ENCODE assay signal across 21 mouse cellular contexts in the genomic region with DNA sequence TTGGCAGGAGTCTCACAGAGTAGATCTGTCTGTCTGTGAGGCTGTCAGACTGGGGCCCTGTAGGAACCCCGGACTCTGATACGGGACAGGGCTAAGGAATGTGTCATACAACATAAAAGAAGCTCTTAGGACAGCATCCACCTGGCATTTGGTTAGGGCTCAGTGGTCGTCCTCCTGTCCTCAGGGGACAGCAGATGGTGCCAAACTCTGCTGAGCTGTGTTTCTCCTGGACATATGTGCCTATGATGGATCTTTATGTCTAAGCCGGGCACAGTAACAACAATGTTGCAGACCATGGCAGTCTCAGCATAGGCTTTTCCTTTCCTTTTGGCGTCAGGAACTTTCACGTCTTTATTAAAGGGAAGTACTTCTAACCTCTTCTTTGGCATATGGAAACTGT.
DNase-seq lines count a peak whose midpoint lies in the region; ATAC-seq and TF ChIP-seq lines count a peak whose summit lies in the region.
"Had no signal": no experiment of that assay in that cellular context is flagged by ENCODE, and none has a peak within 500 bp of the region (broad histone marks: within the 10 kb centered on the region; RNA-seq: fewer than 3 reads in every experiment).

No protein-coding gene starts in this region.

- no peak overlapping the region for H3K27ac ChIP-seq in cerebellum, adult 2 months (ENCODE audit: insufficient read depth, low read length)
- H3K27ac ChIP-seq in heart, embryonic 10.5 days = peak overlapping the region; percentile 67
- H3K27ac ChIP-seq in intestine, embryonic 16.5 days (ENCODE audit: low read length) = peak overlapping the region; percentile 57; the same call in 1 of the 2 replicates
- no peak overlapping the region for H3K27ac ChIP-seq in intestine, embryonic 15.5 days
- peak overlapping the region; percentile 25; the same call in 1 of the 2 replicates for H3K27ac ChIP-seq in stomach, embryonic 16.5 days (ENCODE audit: low read length)
- H3K27ac ChIP-seq: forebrain, embryonic 15.5 days; hindbrain, postnatal 0 days; liver, embryonic 13.5 days; midbrain, embryonic 13.5 days had no signal

- WGBS in cerebellum, adult 2 months = 18% methylated on average over 6 of the region's 6 CpGs
- WGBS in heart, embryonic 10.5 days = 65% methylated on average over 6 of the region's 6 CpGs
- 60% methylated on average over 6 of the region's 6 CpGs for WGBS in intestine, embryonic 16.5 days
- 50% methylated on average over 6 of the region's 6 CpGs for WGBS in intestine, embryonic 15.5 days
- whole genome bisulfite sequencing in stomach, embryonic 16.5 days = 57% methylated on average over 6 of the region's 6 CpGs

- no peak overlapping the region for H3K4me2 ChIP-seq in intestine, embryonic 16.5 days (ENCODE audit: low read depth, low read length)
- no peak overlapping the region for H3K4me2 ChIP-seq in intestine, embryonic 15.5 days (replicated peaks)
- no peak overlapping the region for H3K4me2 ChIP-seq in stomach, embryonic 16.5 days (ENCODE audit: low read depth, low read length)
- H3K4me2 ChIP-seq: forebrain, embryonic 15.5 days; heart, embryonic 11.5 days; liver, embryonic 13.5 days; lung, embryonic 14.5 days; midbrain, embryonic 13.5 days had no signal

- TF ChIP-seq CTCF in cerebellum, adult 2 months (IDR thresholded peaks at IDR 0.05; ENCODE audit: borderline replicate concordance, insufficient read depth, low read depth, low read length) = no peak

- no peak overlapping the region for H3K9ac ChIP-seq in intestine, embryonic 16.5 days (ENCODE audit: low read depth, low read length)
- H3K9ac ChIP-seq in intestine, embryonic 15.5 days = no peak overlapping the region
- H3K9ac ChIP-seq in stomach, embryonic 16.5 days (ENCODE audit: low read length) = no peak overlapping the region
- H3K9ac ChIP-seq: forebrain, embryonic 15.5 days; liver, embryonic 13.5 days; lung, embryonic 14.5 days; midbrain, embryonic 13.5 days had no signal

- TF ChIP-seq POLR2A in cerebellum, adult 2 months (IDR thresholded peaks at IDR 0.05; ENCODE audit: borderline replicate concordance, insufficient read depth, low read length) = no peak

- H3K36me3 ChIP-seq in heart, embryonic 10.5 days = peaks cover 11% of the 10 kb centered on the region
- no peaks in the 10 kb centered on the region; the same call in none of the 2 replicates for H3K36me3 ChIP-seq in intestine, embryonic 16.5 days (ENCODE audit: control insufficient read depth, insufficient read depth, low read length)
- no peaks in the 10 kb centered on the region for H3K36me3 ChIP-seq in intestine, embryonic 15.5 days
- no peaks in the 10 kb centered on the region; the same call in 1 of the 2 replicates for H3K36me3 ChIP-seq in stomach, embryonic 16.5 days (ENCODE audit: control insufficient read depth, insufficient read depth, low read length)
- H3K36me3 ChIP-seq: forebrain, embryonic 15.5 days; liver, embryonic 13.5 days; midbrain, embryonic 13.5 days had no signal

- no peaks in the 10 kb centered on the region for H3K9me3 ChIP-seq in heart, embryonic 10.5 days
- no peaks in the 10 kb centered on the region for H3K9me3 ChIP-seq in intestine, embryonic 16.5 days (ENCODE audit: control insufficient read depth, low read length)
- no peaks in the 10 kb centered on the region for H3K9me3 ChIP-seq in intestine, embryonic 15.5 days
- H3K9me3 ChIP-seq in stomach, embryonic 16.5 days (replicated peaks; ENCODE audit: control insufficient read depth, low read length) = no peaks in the 10 kb centered on the region
- H3K9me3 ChIP-seq: forebrain, embryonic 15.5 days; liver, embryonic 13.5 days; megakaryocyte, embryonic 14.5 days; midbrain, embryonic 13.5 days had no signal

- no peak for ATAC-seq in intestine, embryonic 16.5 days
- no peak for ATAC-seq in intestine, embryonic 15.5 days
- no peak for ATAC-seq in stomach, embryonic 16.5 days (ENCODE audit: insufficient read depth, low FRiP score)
- ATAC-seq: forebrain, embryonic 15.5 days; hindbrain, postnatal 0 days; midbrain, embryonic 13.5 days had no signal

- H3K4me1 ChIP-seq in cerebellum, adult 2 months (ENCODE audit: control insufficient read depth, insufficient read depth, low read length) = peaks cover 21% of the 10 kb centered on the region
- H3K4me1 ChIP-seq in heart, embryonic 10.5 days = peaks cover 91% of the 10 kb centered on the region
- H3K4me1 ChIP-seq in intestine, embryonic 16.5 days (ENCODE audit: control insufficient read depth, insufficient read depth, low read length) = peaks cover 34% of the 10 kb centered on the region
- H3K4me1 ChIP-seq in intestine, embryonic 15.5 days (replicated peaks) = peaks cover 41% of the 10 kb centered on the region
- peaks cover 34% of the 10 kb centered on the region for H3K4me1 ChIP-seq in stomach, embryonic 16.5 days (ENCODE audit: control insufficient read depth, insufficient read depth, low read length)

- intact Hi-C loops in heart, postnatal 10 days (cut with DNase I) = no loop called here

- peak; percentile 13 to 41 for DNase-seq in cerebellum, adult 2 months
- DNase-seq in cerebellum, adult 18-20 months = no peak
- DNase-seq in heart, embryonic 10.5 days (ENCODE audit: low spot score) = no peak
- no peak for DNase-seq in heart, postnatal 10 days
- no peak for DNase-seq in spleen, postnatal 10 days (ENCODE audit: low spot score in 2 of 2)
- DNase-seq: adrenal gland, postnatal 36 days; gastrocnemius, postnatal 14 days; kidney, adult 18-20 months; kidney, postnatal 4 days; liver, embryonic 13.5 days; lung, embryonic 14.5 days; lung, postnatal 36 days; thymus, postnatal 25 days had no signal

- H3K27me3 ChIP-seq in cerebellum, adult 2 months (ENCODE audit: control insufficient read depth, insufficient read depth, low read length) = no peaks in the 10 kb centered on the region
- H3K27me3 ChIP-seq in heart, embryonic 10.5 days (ENCODE audit: insufficient read depth, poor library complexity, severe bottlenecking) = no peaks in the 10 kb centered on the region
- H3K27me3 ChIP-seq in intestine, embryonic 16.5 days (replicated peaks; ENCODE audit: control insufficient read depth, insufficient read depth, low read length) = no peaks in the 10 kb centered on the region
- no peaks in the 10 kb centered on the region for H3K27me3 ChIP-seq in intestine, embryonic 15.5 days (replicated peaks)
- no peaks in the 10 kb centered on the region for H3K27me3 ChIP-seq in stomach, embryonic 16.5 days (ENCODE audit: control insufficient read depth, insufficient read depth, low read length)
- H3K27me3 ChIP-seq: forebrain, embryonic 15.5 days; liver, embryonic 13.5 days; megakaryocyte, embryonic 14.5 days; midbrain, embryonic 13.5 days had no signal

- H3K4me3 ChIP-seq in cerebellum, adult 2 months (replicated peaks; ENCODE audit: insufficient read depth, low read depth, low read length) = no peak overlapping the region
- no peak overlapping the region for H3K4me3 ChIP-seq in heart, embryonic 10.5 days
- no peak overlapping the region for H3K4me3 ChIP-seq in intestine, embryonic 16.5 days (ENCODE audit: low read length)
- H3K4me3 ChIP-seq in intestine, embryonic 15.5 days (replicated peaks) = no peak overlapping the region
- no peak overlapping the region for H3K4me3 ChIP-seq in stomach, embryonic 16.5 days (replicated peaks; ENCODE audit: low read length)
- H3K4me3 ChIP-seq: forebrain, embryonic 15.5 days; liver, embryonic 13.5 days; megakaryocyte, embryonic 14.5 days; midbrain, embryonic 13.5 days had no signal

Comparison
In these comparisons a context has a peak if more than half of its experiments do, and no peak if none do; other contexts are left out.
1. DNase-seq: peak in cerebellum, adult 2 months (2 of 2); none in cerebellum, adult 18-20 months (0 of 2), heart, embryonic 10.5 days (single experiment), heart, postnatal 10 days (0 of 2) and spleen, postnatal 10 days (0 of 2).
2. H3K27ac ChIP-seq: peak in heart, embryonic 10.5 days (single experiment), intestine, embryonic 16.5 days (single experiment) and stomach, embryonic 16.5 days (single experiment); none in cerebellum, adult 2 months (single experiment) and intestine, embryonic 15.5 days (single experiment).